Mouse (Mus musculus): ENCODE measurements around the gene P2rx4. TPM values are rescaled to one million over a fixed set of nuclear protein-coding genes. Genes with fewer than 3 reads are reported as not detected.

P2rx4 gene
- polyA plus RNA-seq, 1 experiment from 2014 or later, result 24.7 TPM

- H3K27ac ChIP-seq (replicated peaks), result no peak overlapping the region
- ATAC-seq (ENCODE audit: low FRiP score, low TSS enrichment), result no peak
- H3K36me3 ChIP-seq (ENCODE audit: control insufficient read depth, insufficient read depth, low read length), result no peaks in the 10 kb centered on the region
- 85% methylated on average over 5 of the region's 5 CpGs for WGBS
- H3K4me1 ChIP-seq (replicated peaks; ENCODE audit: control insufficient read depth, insufficient read depth), result no peaks in the 10 kb centered on the region
- H3K9me3 ChIP-seq (ENCODE audit: control insufficient read depth, low read length), result no peaks in the 10 kb centered on the region
- no peak overlapping the region for H3K9ac ChIP-seq (ENCODE audit: low read length)
- no peak for DNase-seq (ENCODE audit: low spot score)
- H3K4me3 ChIP-seq (ENCODE audit: low read depth, low read length), result no peak overlapping the region
- H3K4me2 ChIP-seq (replicated peaks; ENCODE audit: low read depth), result no peak overlapping the region
- TF ChIP-seq EP300 (optimal IDR thresholded peaks at IDR 0.05), result no peak
- TF ChIP-seq CTCF (IDR thresholded peaks at IDR 0.05; ENCODE audit: low read depth), result no peak
- no peaks in the 10 kb centered on the region for H3K27me3 ChIP-seq (ENCODE audit: control insufficient read depth, insufficient read depth, low read length)
Measured at GRCm38 (mm10) chr5:122672298-122672697, 35.0 kb upstream of the P2rx4 start.

GRCm38 (mm10) chr5:122676002-122676401, 31.3 kb upstream of the P2rx4 start:
- Histone ChIP-seq H3K27ac (replicated peaks) (no peak overlapping the region), H3K4me3 (ENCODE audit: low read depth, low read length) (no peak overlapping the region), H3K27me3 (ENCODE audit: control insufficient read depth, insufficient read depth, low read length) (no peaks in the 10 kb centered on the region), H3K9ac (ENCODE audit: low read length) (no peak overlapping the region), H3K4me2 (replicated peaks; ENCODE audit: low read depth) (no peak overlapping the region), H3K4me1 (replicated peaks; ENCODE audit: control insufficient read depth, insufficient read depth) (no peaks in the 10 kb centered on the region), H3K9me3 (ENCODE audit: control insufficient read depth, low read length) (no peaks in the 10 kb centered on the region), H3K36me3 (ENCODE audit: control insufficient read depth, insufficient read depth, low read length) (no peaks in the 10 kb centered on the region)
- TF ChIP-seq EP300 (optimal IDR thresholded peaks at IDR 0.05) (no peak), CTCF (IDR thresholded peaks at IDR 0.05; ENCODE audit: low read depth) (no peak)
- DNase-seq (ENCODE audit: low spot score) (no peak), ATAC-seq (ENCODE audit: low FRiP score, low TSS enrichment) (no peak)
- WGBS, result 59% methylated on average over 8 of the region's 8 CpGs

GRCm38 (mm10) chr5:122677983-122678382, 29.4 kb upstream of the P2rx4 start:
- no peak for TF ChIP-seq CTCF (IDR thresholded peaks at IDR 0.05; ENCODE audit: low read depth)
- TF ChIP-seq EP300 (optimal IDR thresholded peaks at IDR 0.05), result no peak
- Histone ChIP-seq H3K27ac (replicated peaks) (no peak overlapping the region), H3K4me2 (replicated peaks; ENCODE audit: low read depth) (no peak overlapping the region), H3K9me3 (ENCODE audit: control insufficient read depth, low read length) (no peaks in the 10 kb centered on the region), H3K9ac (ENCODE audit: low read length) (no peak overlapping the region), H3K36me3 (ENCODE audit: control insufficient read depth, insufficient read depth, low read length) (no peaks in the 10 kb centered on the region), H3K4me1 (replicated peaks; ENCODE audit: control insufficient read depth, insufficient read depth) (no peaks in the 10 kb centered on the region), H3K27me3 (ENCODE audit: control insufficient read depth, insufficient read depth, low read length) (no peaks in the 10 kb centered on the region), H3K4me3 (ENCODE audit: low read depth, low read length) (no peak overlapping the region)
- WGBS, result 92% methylated on average over 9 of the region's 9 CpGs
- DNase-seq (ENCODE audit: low spot score) (no peak), ATAC-seq (ENCODE audit: low FRiP score, low TSS enrichment) (no peak)

- WGBS, result 86% methylated on average over 8 of the region's 8 CpGs
- Histone ChIP-seq H3K4me1 (replicated peaks; ENCODE audit: control insufficient read depth, insufficient read depth) (no peaks in the 10 kb centered on the region), H3K27ac (replicated peaks) (no peak overlapping the region), H3K9me3 (ENCODE audit: control insufficient read depth, low read length) (no peaks in the 10 kb centered on the region), H3K27me3 (ENCODE audit: control insufficient read depth, insufficient read depth, low read length) (no peaks in the 10 kb centered on the region), H3K4me3 (ENCODE audit: low read depth, low read length) (no peak overlapping the region), H3K9ac (ENCODE audit: low read length) (no peak overlapping the region), H3K4me2 (replicated peaks; ENCODE audit: low read depth) (no peak overlapping the region), H3K36me3 (ENCODE audit: control insufficient read depth, insufficient read depth, low read length) (no peaks in the 10 kb centered on the region)
- ATAC-seq (ENCODE audit: low FRiP score, low TSS enrichment) (no peak), DNase-seq (ENCODE audit: low spot score) (no peak)
- TF ChIP-seq CTCF (IDR thresholded peaks at IDR 0.05; ENCODE audit: low read depth) (no peak), EP300 (optimal IDR thresholded peaks at IDR 0.05) (no peak)
Measured at GRCm38 (mm10) chr5:122679881-122680280, 27.5 kb upstream of the P2rx4 start.

GRCm38 (mm10) chr5:122681276-122681675, 26.1 kb upstream of the P2rx4 start:
- Histone ChIP-seq H3K4me3 (ENCODE audit: low read depth, low read length) (no peak overlapping the region), H3K36me3 (ENCODE audit: control insufficient read depth, insufficient read depth, low read length) (no peaks in the 10 kb centered on the region), H3K9ac (ENCODE audit: low read length) (no peak overlapping the region), H3K27me3 (ENCODE audit: control insufficient read depth, insufficient read depth, low read length) (no peaks in the 10 kb centered on the region), H3K9me3 (ENCODE audit: control insufficient read depth, low read length) (no peaks in the 10 kb centered on the region), H3K4me2 (replicated peaks; ENCODE audit: low read depth) (no peak overlapping the region), H3K27ac (replicated peaks) (no peak overlapping the region), H3K4me1 (replicated peaks; ENCODE audit: control insufficient read depth, insufficient read depth) (no peaks in the 10 kb centered on the region)
- no peak for ATAC-seq (ENCODE audit: low FRiP score, low TSS enrichment)
- 80% methylated on average over 12 of the region's 12 CpGs for whole genome bisulfite sequencing
- TF ChIP-seq CTCF (IDR thresholded peaks at IDR 0.05; ENCODE audit: low read depth) (no peak), EP300 (optimal IDR thresholded peaks at IDR 0.05) (no peak)
- DNase-seq (ENCODE audit: low spot score), result no peak

- Histone ChIP-seq H3K4me3 (ENCODE audit: low read depth, low read length) (no peak overlapping the region), H3K4me2 (replicated peaks; ENCODE audit: low read depth) (no peak overlapping the region), H3K9ac (ENCODE audit: low read length) (no peak overlapping the region), H3K27ac (replicated peaks) (no peak overlapping the region), H3K4me1 (replicated peaks; ENCODE audit: control insufficient read depth, insufficient read depth) (no peaks in the 10 kb centered on the region), H3K27me3 (ENCODE audit: control insufficient read depth, insufficient read depth, low read length) (no peaks in the 10 kb centered on the region), H3K36me3 (ENCODE audit: control insufficient read depth, insufficient read depth, low read length) (no peaks in the 10 kb centered on the region), H3K9me3 (ENCODE audit: control insufficient read depth, low read length) (no peaks in the 10 kb centered on the region)
- 73% methylated on average over 10 of the region's 10 CpGs for WGBS
- TF ChIP-seq EP300 (optimal IDR thresholded peaks at IDR 0.05) (no peak), CTCF (IDR thresholded peaks at IDR 0.05; ENCODE audit: low read depth) (no peak)
- no peak for ATAC-seq (ENCODE audit: low FRiP score, low TSS enrichment)
- DNase-seq (ENCODE audit: low spot score), result no peak
Measured at GRCm38 (mm10) chr5:122683926-122684325, 23.4 kb upstream of the P2rx4 start.
